Mouse (Mus musculus): ENCODE results near the gene Col15a1.

DNA sequence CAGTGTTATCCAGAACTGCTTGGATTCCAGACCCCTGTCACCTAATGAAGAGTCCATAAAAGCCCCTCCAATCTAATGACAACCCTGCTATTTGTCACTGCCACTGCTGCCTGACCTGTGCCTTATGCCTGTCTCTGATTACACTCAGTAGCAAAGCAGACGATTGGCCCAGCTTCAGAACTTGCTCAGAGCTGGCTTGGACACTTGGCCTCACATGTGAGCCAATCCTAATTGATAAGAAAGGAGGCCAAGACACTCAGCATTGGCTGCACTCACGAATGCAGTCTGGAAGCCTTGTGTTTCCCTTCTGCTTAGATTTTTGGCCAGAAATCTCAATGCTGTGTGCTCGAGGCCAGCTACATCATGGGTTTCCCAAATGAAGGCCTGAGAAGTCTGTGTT, 87.6 kb downstream of the Col15a1 start:
- TF ChIP-seq CTCF (IDR thresholded peaks at IDR 0.05) (no peak), EP300 (IDR thresholded peaks at IDR 0.05) (no peak)
